Mouse (Mus musculus) embryonic facial prominence, embryonic 14.5 days (tissue): ENCODE results near the gene Pias1. TPM values are rescaled to one million over a fixed set of nuclear protein-coding genes. Genes with fewer than 3 reads are reported as not detected.
"Not testable (repeated sequence)": the region's sequence is repeated elsewhere in the genome, so short reads cannot be mapped to it uniquely, and the experiment has no call there.

Experiments
- ATAC-seq: fragments of 200-750 bp; cut with Nextera tagmentation; 2 replicates; pipeline ENCODE4 v1.8.0; 2017; ENCODE audit warnings: low read depth, moderate number of reproducible peaks, moderate TSS enrichment
- DNase-seq: peaks from one replicate; pipeline ENCODE4 v3.0.0-alpha.2; 2015; ENCODE audit warnings: low spot score
- H3K27ac ChIP-seq: fragments of 300-500 bp; sonication (generic); replicated peaks from 2 replicates; pipeline ENCODE4 v1.5.1; 2014; ENCODE audit warnings: low read depth, mild to moderate bottlenecking, low read length, moderate library complexity
- H3K27me3 ChIP-seq: fragments of 300-500 bp; sonication (generic); replicated peaks from 2 replicates; pipeline ENCODE4 v1.6.1; 2014; ENCODE audit warnings: low read length; ENCODE audit not compliant: control insufficient read depth, insufficient read depth
- H3K36me3 ChIP-seq: fragments of 300-500 bp; sonication (generic); 2 replicates; pipeline ENCODE4 v1.6.1; 2014; ENCODE audit warnings: low read length, mixed read lengths; ENCODE audit not compliant: control insufficient read depth, insufficient read depth
- H3K4me1 ChIP-seq: fragments of 300-500 bp; sonication (generic); 2 replicates; pipeline ENCODE4 v1.6.1; 2014; ENCODE audit warnings: antibody characterized with exemption, low read length; ENCODE audit not compliant: control insufficient read depth, insufficient read depth
- H3K4me2 ChIP-seq: fragments of 300-500 bp; sonication (generic); 2 replicates; pipeline ENCODE4 v1.6.1; 2014; ENCODE audit warnings: low read depth, mild to moderate bottlenecking, low read length, moderate library complexity, mixed read lengths
- H3K4me3 ChIP-seq: fragments of 300-500 bp; sonication (generic); 2 replicates; pipeline ENCODE4 v1.5.1; 2014; ENCODE audit warnings: low read depth, mild to moderate bottlenecking, low read length
- H3K9ac ChIP-seq: fragments of 300-500 bp; sonication (generic); 2 replicates; pipeline ENCODE4 v1.6.1; 2014; ENCODE audit warnings: low read depth, mild to moderate bottlenecking, low read length, moderate library complexity, mixed read lengths
- H3K9me3 ChIP-seq: fragments of 300-500 bp; sonication (generic); 2 replicates; pipeline ENCODE4 v1.6.1; 2016; ENCODE audit warnings: low read length; ENCODE audit not compliant: control insufficient read depth
- WGBS: fragments of 180-500 bp; shearing (Covaris S2); extraction: QIAGEN DNeasy Blood & Tissue Kit; methylation state at CpG from one replicate; pipeline ENCODE4 v1.1.7; 2014; 5-methylcytosine and 5-hydroxymethylcytosine counted together
- polyA plus RNA-seq: library from polyadenylated mRNA; unstranded; fragments of >200 nt; fragmentation: Nextera tagmentation; extraction: Ambion mirVana; gene quantifications from 2 replicates; pipeline ENCODE4 v1.2.1, GENCODE M21; 2014

The Pias1 gene
- polyA plus RNA-seq, 1 experiment from 2014 or later: 47.2 TPM

DNA sequence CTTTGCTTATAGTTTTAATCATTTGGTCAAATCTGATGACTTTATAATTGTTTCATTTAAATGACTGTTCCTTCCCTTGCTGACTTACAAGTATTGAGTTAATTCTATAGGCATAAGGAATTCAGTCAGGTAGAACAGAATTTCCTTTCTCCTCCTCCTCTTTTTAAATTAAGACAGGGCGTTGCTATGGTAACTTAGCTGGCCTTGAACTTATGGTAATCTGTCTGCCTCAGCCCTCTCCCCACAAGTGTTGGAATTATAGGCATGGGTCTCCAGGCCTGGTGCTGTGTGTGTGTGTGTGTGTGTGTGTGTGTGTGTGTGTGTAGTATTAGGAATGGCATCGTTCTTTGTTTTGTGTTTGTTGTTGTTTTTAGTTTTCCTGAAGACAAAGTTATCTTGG, 86.0 kb downstream of the Pias1 start:
- DNase-seq: no peak
- H3K4me2 ChIP-seq: no peak overlapping the region
- no peaks in the 10 kb centered on the region for H3K4me1 ChIP-seq
- H3K9ac ChIP-seq: no peak overlapping the region
- H3K4me3 ChIP-seq: no peak overlapping the region
- no peak overlapping the region for H3K27ac ChIP-seq
- H3K27me3 ChIP-seq: no peaks in the 10 kb centered on the region
- no peaks in the 10 kb centered on the region for H3K9me3 ChIP-seq
- ATAC-seq: no peak
- 88% methylated on average over 2 of the region's 2 CpGs for WGBS
- peaks cover 25% of the 10 kb centered on the region for H3K36me3 ChIP-seq

GRCm38 (mm10) chr9:62894486-62894885, 93.2 kb downstream of the Pias1 start:
- no peak overlapping the region for H3K27ac ChIP-seq
- no peaks in the 10 kb centered on the region for H3K27me3 ChIP-seq
- DNase-seq (no peak), ATAC-seq (no peak)
- peaks cover 50% of the 10 kb centered on the region for H3K36me3 ChIP-seq
- WGBS: 86% methylated on average over 1 of the region's 1 CpGs
- no peak overlapping the region for H3K4me2 ChIP-seq
- no peaks in the 10 kb centered on the region for H3K9me3 ChIP-seq
- H3K9ac ChIP-seq: no peak overlapping the region
- no peaks in the 10 kb centered on the region for H3K4me1 ChIP-seq
- H3K4me3 ChIP-seq: no peak overlapping the region

- Histone ChIP-seq H3K9me3 (no peaks in the 10 kb centered on the region), H3K4me1 (no peaks in the 10 kb centered on the region), H3K27me3 (no peaks in the 10 kb centered on the region), H3K36me3 (peaks cover 63% of the 10 kb centered on the region), H3K27ac (no peak overlapping the region), H3K9ac (no peak overlapping the region), H3K4me3 (no peak overlapping the region), H3K4me2 (no peak overlapping the region)
- 70% methylated on average over 12 of the region's 12 CpGs for WGBS
- ATAC-seq (peak; percentile 33; the same call in 1 of the 2 replicates), DNase-seq (peak; percentile 34)
Observed at GRCm38 (mm10) chr9:62881871-62882270, 105.9 kb downstream of the Pias1 start.

GRCm38 (mm10) chr9:62877825-62878224, 109.9 kb downstream of the Pias1 start:
- DNase-seq (no peak), ATAC-seq (no peak)
- WGBS: 78% methylated on average over 2 of the region's 2 CpGs
- Histone ChIP-seq H3K36me3 (peaks cover 27% of the 10 kb centered on the region), H3K27me3 (no peaks in the 10 kb centered on the region), H3K9me3 (no peaks in the 10 kb centered on the region), H3K9ac (no peak overlapping the region), H3K4me3 (no peak overlapping the region), H3K27ac (no peak overlapping the region), H3K4me2 (no peak overlapping the region), H3K4me1 (peaks cover 4% of the 10 kb centered on the region)

- Histone ChIP-seq H3K9ac (no peak overlapping the region), H3K4me2 (no peak overlapping the region), H3K4me3 (no peak overlapping the region), H3K4me1 (peaks cover 4% of the 10 kb centered on the region), H3K36me3 (peaks cover 19% of the 10 kb centered on the region), H3K9me3 (no peaks in the 10 kb centered on the region), H3K27me3 (no peaks in the 10 kb centered on the region), H3K27ac (no peak overlapping the region)
- no peak for ATAC-seq
- DNase-seq: no peak
- WGBS: 72% methylated on average over 7 of the region's 7 CpGs
Observed at GRCm38 (mm10) chr9:62876966-62877616, 110.6 kb downstream of the Pias1 start.

- DNase-seq: no peak
- no peak for ATAC-seq
Observed at GRCm38 (mm10) chr9:62870728-62871127, 117.0 kb downstream of the Pias1 start.

GRCm38 (mm10) chr9:62869236-62869635, 118.5 kb downstream of the Pias1 start:
- not testable (repeated sequence) for DNase-seq, H3K4me1 ChIP-seq, ATAC-seq, H3K36me3 ChIP-seq, H3K4me3 ChIP-seq, H3K4me2 ChIP-seq, H3K27ac ChIP-seq, H3K9me3 ChIP-seq, H3K27me3 ChIP-seq, H3K9ac ChIP-seq
- 92% methylated on average over 4 of the region's 4 CpGs for WGBS

More at GRCm38 (mm10) chr9:62870728-62871127, 117.0 kb downstream of the Pias1 start:
- peaks cover 4% of the 10 kb centered on the region for H3K4me1 ChIP-seq
- H3K36me3 ChIP-seq: no peaks in the 10 kb centered on the region
- H3K27me3 ChIP-seq: no peaks in the 10 kb centered on the region
- H3K9ac ChIP-seq: no peak overlapping the region
- H3K4me3 ChIP-seq: no peak overlapping the region
- H3K9me3 ChIP-seq: no peaks in the 10 kb centered on the region
- no peak overlapping the region for H3K4me2 ChIP-seq
- H3K27ac ChIP-seq: no peak overlapping the region

- 66% methylated on average over 4 of the region's 4 CpGs for WGBS
- no peak overlapping the region for H3K9ac ChIP-seq
- H3K4me2 ChIP-seq: no peak overlapping the region
- no peak for ATAC-seq
- H3K4me3 ChIP-seq: no peak overlapping the region
- no peak overlapping the region for H3K27ac ChIP-seq
- H3K9me3 ChIP-seq: no peaks in the 10 kb centered on the region
- peaks cover 21% of the 10 kb centered on the region for H3K4me1 ChIP-seq
- no peaks in the 10 kb centered on the region for H3K36me3 ChIP-seq
- DNase-seq: peak; percentile 23
- H3K27me3 ChIP-seq: no peaks in the 10 kb centered on the region
Observed at GRCm38 (mm10) chr9:62860866-62861265, 126.9 kb downstream of the Pias1 start.

GRCm38 (mm10) chr9:62860102-62860501, 127.6 kb downstream of the Pias1 start:
- not testable (repeated sequence) for H3K27ac ChIP-seq, DNase-seq, H3K4me2 ChIP-seq, ATAC-seq, H3K36me3 ChIP-seq, H3K27me3 ChIP-seq, H3K4me3 ChIP-seq, H3K9me3 ChIP-seq, H3K9ac ChIP-seq
- peaks cover 21% of the 10 kb centered on the region for H3K4me1 ChIP-seq
- 59% methylated on average over 6 of the region's 7 CpGs for WGBS
